Mouse (Mus musculus): ENCODE results near the gene Msi1. TPM values are rescaled to one million over a fixed set of nuclear protein-coding genes. Genes with fewer than 3 reads are reported as not detected.
A peak's percentile ranks its signal among the peaks of the same experiment; 100 is the strongest.

Msi1 gene
- 58.3 and 61.5 TPM in 2 replicates for polyA plus RNA-seq (2012; rRNA removed)

- no peak for DNase-seq (ENCODE audit: extremely low spot score in 1 of 2, low spot score in 1 of 2)
Measured at GRCm38 (mm10) chr5:115429359-115430186, at the start of gene Msi1. TSS of gene Msi1 (plus strand) at chr5:115429599.

DNA sequence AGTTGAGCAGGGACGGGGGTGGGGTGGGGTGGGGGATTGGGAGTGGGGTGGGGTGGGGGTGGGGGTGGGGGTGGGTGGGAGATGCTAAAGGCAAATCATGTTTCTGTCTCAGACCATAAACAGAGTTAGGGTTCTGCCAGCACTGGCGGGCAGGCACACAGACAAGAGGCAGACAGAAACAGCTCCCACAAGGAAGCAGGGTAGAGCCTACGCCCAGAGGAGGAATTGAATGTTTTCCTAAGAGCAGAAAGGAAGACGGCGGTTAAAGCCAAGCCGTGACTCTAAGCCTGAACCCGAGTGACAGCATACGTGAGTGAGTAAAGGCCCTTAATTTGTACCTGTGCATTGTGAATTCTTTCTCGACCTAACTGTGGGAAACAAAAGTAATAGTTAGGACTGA, 37.5 kb upstream of the Msi1 start:
- peak in 1 of 2 experiments; percentile 7 for DNase-seq (ENCODE audit: extremely low spot score in 1 of 2, low spot score in 1 of 2)

GRCm38 (mm10) chr5:115392969-115393368, 36.4 kb upstream of the Msi1 start:
- DNase-seq (ENCODE audit: extremely low spot score in 1 of 2, low spot score in 1 of 2): no peak

GRCm38 (mm10) chr5:115394223-115394622, 35.2 kb upstream of the Msi1 start:
- DNase-seq (ENCODE audit: extremely low spot score in 1 of 2, low spot score in 1 of 2): no peak

DNA sequence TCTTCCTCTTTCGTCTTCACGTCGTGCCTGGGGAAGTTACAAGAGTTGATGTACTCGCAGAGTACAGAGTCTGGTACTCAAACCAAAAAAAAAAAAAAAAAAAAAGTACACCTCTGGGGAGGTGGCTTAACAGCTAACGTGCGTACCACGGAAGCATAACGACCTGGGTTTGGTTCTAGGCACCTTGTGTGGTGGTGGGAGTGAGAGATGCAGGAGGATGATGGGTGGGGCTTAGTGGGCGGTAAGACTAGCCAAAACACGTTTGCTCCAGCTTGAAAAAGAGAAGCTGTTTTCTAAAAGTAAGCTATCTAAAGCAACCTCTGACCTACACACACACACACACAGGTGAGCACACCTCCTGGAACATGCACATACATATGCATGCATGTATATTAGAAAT, 34.6 kb upstream of the Msi1 start:
- DNase-seq (ENCODE audit: extremely low spot score in 1 of 2, low spot score in 1 of 2): no peak

DNA sequence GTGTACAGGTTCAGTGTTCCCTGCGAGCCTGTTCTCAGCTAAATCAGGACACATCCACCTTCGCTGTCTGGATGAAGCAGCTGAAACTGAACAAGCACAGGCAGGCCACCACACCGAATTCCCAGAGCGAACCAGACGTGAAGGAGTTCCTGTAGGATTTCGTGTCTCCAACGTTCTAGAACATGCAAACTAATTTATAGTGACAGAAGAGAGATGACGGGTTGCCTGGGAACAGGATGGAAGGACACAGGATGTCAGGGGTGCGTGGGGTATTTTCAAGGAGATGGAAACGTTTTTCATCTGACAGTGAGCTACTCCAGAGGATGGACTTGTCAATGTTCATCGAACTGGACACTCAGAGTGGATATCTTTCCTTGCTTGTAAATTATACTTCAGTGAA, 32.7 kb upstream of the Msi1 start:
- no peak for DNase-seq (ENCODE audit: extremely low spot score in 1 of 2, low spot score in 1 of 2)

DNA sequence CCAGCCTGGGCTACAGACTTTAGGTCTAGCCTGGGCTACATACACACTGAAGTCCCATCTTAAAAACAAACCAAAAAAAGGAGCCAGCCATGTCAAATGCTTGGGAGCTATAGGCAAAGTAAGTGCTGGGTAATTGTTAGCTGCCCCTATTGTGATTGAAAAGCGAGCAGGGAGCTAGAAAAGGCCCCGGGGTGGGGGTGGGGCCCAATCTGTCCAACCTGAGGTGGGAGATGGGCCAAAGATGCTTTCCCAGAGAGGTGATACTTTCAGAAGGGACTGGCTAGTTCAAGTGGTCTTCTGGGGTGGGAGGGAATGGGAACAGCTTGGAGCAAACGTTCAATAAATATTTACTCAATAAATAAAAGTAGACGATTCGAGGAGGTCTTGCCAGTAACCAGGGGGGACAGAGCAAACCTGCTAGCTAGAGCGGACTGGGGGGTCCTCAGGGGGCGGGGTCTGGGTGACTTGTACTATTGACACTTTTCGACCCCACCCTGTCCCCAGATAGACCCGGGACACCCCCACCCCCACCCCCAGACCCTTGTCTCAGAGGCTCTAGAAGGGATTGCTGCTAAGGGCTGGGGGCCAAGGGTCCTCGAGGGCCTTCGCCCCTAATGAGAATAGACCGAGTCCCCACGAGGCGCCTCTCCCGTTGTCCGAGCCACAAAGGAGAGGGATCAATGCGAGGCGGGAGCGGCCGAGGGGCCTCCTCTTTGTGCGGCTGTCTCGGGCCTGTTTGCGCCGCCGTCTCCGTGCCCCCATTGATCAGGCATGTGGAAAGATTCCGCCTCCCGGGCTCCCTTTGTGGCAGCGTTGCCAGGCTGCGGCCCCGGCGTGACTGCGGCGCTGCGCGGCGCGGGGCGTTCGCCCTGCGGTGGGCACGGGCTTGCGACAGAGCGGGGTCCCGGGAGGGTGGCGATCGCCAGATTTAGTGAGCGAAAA, 31.3 kb upstream of the Msi1 start:
- DNase-seq (ENCODE audit: extremely low spot score in 1 of 2, low spot score in 1 of 2): peak in 1 of 2 experiments; percentile 55

DNA sequence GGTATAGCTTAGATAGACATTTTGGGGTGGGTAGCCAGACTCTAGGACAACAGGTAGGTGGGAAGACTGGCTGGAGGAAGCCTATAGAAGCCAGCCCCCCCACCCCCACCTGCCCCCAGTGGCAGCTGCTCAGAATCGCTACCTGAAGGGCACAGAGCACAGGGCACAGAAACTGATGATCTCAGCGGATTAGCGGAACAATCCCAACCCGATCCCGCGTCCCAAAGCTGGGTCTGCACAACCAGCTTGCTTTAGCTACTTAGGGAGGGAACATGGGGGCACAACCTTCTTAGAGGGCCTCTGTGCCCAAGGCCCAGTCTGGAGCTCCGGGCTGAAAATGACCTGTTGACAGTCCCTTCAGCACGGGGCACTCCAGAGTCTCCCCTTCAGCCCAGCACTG, 27.3 kb upstream of the Msi1 start:
- no peak for DNase-seq (ENCODE audit: extremely low spot score in 1 of 2, low spot score in 1 of 2)

DNA sequence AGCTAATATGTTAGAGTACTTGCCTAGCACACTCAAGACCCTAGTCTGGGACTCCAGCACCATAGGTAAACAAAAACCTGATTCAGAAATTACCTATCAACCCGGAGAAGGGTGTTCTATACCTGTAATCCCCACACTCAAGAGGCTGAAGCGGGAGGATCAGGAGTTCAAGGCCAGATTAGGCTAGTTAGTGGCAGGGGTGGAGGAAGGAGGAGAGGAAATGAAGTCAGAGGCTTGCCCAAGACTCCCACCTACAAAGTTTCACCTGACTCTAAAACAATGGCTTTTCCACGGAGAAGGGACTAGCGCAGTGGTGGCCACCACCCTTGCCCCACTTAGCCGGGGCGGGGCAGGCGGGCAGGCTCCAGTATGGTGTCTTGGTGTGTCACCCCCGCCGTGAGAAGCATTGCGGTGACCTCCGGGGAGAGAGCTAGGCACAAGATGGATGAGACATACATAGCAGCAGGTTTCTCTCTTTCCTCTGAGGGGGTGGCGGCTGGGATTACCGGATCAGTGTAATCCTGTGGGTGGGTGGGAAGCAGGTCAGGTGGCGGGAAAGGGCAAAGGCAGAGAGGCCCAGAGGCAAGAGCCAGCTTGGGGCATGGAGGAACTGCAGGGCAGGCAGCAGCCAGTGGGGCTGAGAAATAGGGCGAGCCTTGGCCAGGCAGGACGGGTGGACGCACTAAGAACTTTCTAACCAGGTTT, 25.8 kb upstream of the Msi1 start:
- no peak for DNase-seq (ENCODE audit: extremely low spot score in 1 of 2, low spot score in 1 of 2)

DNA sequence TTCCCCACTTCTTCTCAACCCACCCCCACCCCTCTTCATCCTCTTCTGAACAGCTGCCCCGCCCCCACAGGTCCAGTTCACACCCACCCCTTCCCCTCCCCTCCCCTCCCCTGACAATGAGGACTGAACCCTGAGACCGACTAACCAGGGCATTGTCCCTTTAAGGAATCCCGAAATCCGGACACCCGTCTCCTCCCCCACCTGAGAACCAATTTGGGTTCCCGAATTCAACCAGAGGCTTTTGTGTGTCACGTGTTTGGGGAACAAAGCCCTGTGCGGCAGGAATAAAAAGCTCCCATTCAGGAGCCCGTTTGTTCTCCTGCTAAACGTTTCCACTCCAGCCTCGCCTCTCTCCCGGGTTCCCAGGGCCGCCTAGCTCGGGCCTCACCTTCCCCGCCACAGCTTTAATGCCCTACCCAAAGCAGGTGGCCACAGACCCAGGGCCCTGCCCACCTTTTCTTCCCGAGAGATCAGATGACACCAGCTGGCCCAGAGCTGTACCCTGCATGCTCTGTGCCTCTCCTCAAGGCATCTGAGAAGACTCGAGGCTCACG, 25.1 kb upstream of the Msi1 start:
- DNase-seq (ENCODE audit: extremely low spot score in 1 of 2, low spot score in 1 of 2): peak in 1 of 2 experiments; percentile 42

DNA sequence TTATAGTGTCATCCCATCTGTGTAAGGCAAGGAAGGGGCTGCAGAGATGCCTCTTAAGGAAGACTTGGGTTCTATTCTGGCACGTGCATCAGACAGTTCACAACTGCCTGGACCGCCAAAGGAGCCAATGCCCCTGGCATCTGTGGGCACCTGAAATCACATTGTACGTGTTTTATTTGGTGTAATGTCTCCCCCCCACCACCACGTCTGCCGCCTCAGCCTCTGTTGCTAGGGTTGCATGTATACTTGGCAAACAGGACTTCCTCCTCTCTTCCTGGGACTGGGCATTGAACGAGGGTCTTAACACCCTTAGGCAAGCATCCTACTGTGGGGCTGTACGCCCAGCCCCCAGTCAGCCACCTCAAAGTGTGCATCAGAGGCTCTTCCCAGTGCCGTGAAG, 24.2 kb upstream of the Msi1 start:
- no peak for DNase-seq (ENCODE audit: extremely low spot score in 1 of 2, low spot score in 1 of 2)

DNA sequence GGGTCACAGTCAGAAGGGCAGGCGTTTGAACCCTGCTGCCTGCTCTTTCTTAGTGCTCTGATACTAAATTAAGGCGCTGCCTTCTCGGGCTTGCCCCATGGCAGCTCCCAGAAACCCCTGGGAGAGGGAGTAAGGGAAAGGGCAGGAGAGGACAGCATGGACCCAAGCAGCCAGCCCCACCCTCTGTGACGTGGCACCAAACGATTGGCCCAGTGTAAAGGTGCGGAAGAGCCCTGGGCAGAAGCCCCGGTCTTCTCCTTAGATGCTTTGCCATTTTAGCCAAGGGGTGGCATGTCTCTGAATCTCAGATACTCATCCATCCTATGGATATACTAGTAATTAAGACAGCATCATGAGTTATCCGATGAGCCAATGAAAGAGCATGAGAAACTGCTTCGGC, 21.3 kb upstream of the Msi1 start:
- no peak for DNase-seq (ENCODE audit: extremely low spot score in 1 of 2, low spot score in 1 of 2)

- no peak for DNase-seq (ENCODE audit: extremely low spot score in 1 of 2, low spot score in 1 of 2)
Measured at GRCm38 (mm10) chr5:115415111-115416085, 14.0 kb upstream of the Msi1 start.

DNA sequence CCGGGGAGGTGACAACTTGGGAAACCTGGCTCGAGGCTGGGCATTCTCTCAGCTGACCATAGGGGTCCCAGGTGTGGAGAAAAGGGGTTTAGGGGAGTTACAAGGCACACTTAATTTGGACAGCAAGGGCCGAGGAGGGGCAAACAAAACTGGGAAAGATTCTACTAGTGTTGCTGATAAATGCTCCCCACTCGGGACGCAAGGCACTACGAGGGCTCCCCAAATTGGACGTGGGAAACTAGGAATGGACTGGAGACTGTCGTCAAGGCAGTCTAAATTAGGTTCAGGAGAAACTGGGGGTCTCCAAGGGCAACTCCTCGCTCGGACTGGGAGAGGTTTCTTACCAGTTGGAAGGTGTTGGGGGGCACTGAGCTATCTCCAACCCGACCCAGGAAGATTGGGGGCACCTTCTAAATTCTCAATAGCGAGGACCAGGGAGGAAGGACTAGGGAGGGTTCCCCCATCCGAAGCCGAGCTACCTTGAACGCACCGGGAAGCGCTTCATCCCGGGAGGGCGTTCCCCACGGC, 504 bp upstream of the Msi1 start:
- no peak for DNase-seq (ENCODE audit: extremely low spot score in 1 of 2, low spot score in 1 of 2)

- DNase-seq (ENCODE audit: extremely low spot score in 1 of 2, low spot score in 1 of 2): no peak
Measured at GRCm38 (mm10) chr5:115430187-115430960, 975 bp downstream of the Msi1 start.

GRCm38 (mm10) chr5:115431061-115431897, 1.9 kb downstream of the Msi1 start:
- no peak for DNase-seq (ENCODE audit: extremely low spot score in 1 of 2, low spot score in 1 of 2)

GRCm38 (mm10) chr5:115431898-115432259, 2.5 kb downstream of the Msi1 start:
- no peak for DNase-seq (ENCODE audit: extremely low spot score in 1 of 2, low spot score in 1 of 2)

DNA sequence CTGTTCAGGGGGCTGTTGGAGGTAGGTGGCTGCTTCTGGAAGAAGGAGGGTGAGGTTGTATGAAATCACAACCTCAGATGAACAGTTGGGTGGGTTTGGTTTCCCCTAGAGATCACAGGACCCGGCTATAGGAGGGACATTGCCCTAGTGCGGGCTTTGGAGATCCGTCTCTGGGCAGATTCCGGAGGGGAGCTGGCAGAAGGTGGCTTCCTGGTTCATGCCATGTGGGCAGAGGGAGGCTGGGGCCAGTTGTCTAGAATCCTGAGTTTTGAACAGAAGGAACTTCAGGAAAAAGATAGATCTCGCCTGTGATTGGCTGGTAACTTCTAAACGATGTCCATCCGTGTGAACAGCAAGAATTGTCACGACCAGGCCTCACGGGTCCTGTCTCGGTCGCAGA, 3.0 kb downstream of the Msi1 start:
- DNase-seq (ENCODE audit: extremely low spot score in 1 of 2, low spot score in 1 of 2): no peak

Measured in frontal cortex, adult 2 months (tissue).